Mouse (Mus musculus): ENCODE measurements around the gene 4930548H24Rik. TPM values are rescaled to one million over a fixed set of nuclear protein-coding genes. Genes with fewer than 3 reads are reported as not detected.

The 4930548H24Rik gene
- polyA plus RNA-seq, 1 experiment from 2014 or later = not detected

Other genes with a start within 250 kb of the 4930548H24Rik start
- gene Nrbp1, start 244.9 kb upstream of the 4930548H24Rik start, polyA plus RNA-seq (2015; fragmentation: Nextera tagmentation; extraction: Ambion mirVana) = 167 and 183 TPM in 2 replicates
- gene Gm9970, start 244.5 kb upstream of the 4930548H24Rik start, polyA plus RNA-seq (2015; fragmentation: Nextera tagmentation; extraction: Ambion mirVana) = 0.50 TPM in 1 of 2 replicates, not detected in the other
- 9.6 and 12.8 TPM in 2 replicates for gene Krtcap3, start 234.0 kb upstream of the 4930548H24Rik start, polyA plus RNA-seq (2015; fragmentation: Nextera tagmentation; extraction: Ambion mirVana)
- gene Ift172, start 194.6 kb upstream of the 4930548H24Rik start, polyA plus RNA-seq (2015; fragmentation: Nextera tagmentation; extraction: Ambion mirVana) = 30.5 and 36.1 TPM in 2 replicates
- gene Fndc4, start 189.7 kb upstream of the 4930548H24Rik start, polyA plus RNA-seq (2015; fragmentation: Nextera tagmentation; extraction: Ambion mirVana) = 63.2 and 76.9 TPM in 2 replicates
- gene Gckr, start 188.3 kb upstream of the 4930548H24Rik start, polyA plus RNA-seq (2015; fragmentation: Nextera tagmentation; extraction: Ambion mirVana) = 0.11 TPM in 1 of 2 replicates, not detected in the other
- 46.6 and 49.1 TPM in 2 replicates for gene Zfp512, start 33.3 kb upstream of the 4930548H24Rik start, polyA plus RNA-seq (2015; fragmentation: Nextera tagmentation; extraction: Ambion mirVana)
- gene Gpn1, start 9.0 kb downstream of the 4930548H24Rik start, polyA plus RNA-seq (2015; fragmentation: Nextera tagmentation; extraction: Ambion mirVana) = 50.9 and 54.2 TPM in 2 replicates
- gene Slc4a1ap, start 41.3 kb downstream of the 4930548H24Rik start, polyA plus RNA-seq (2015; fragmentation: Nextera tagmentation; extraction: Ambion mirVana) = 30.2 and 30.8 TPM in 2 replicates
- gene Supt7l, start 42.1 kb downstream of the 4930548H24Rik start, polyA plus RNA-seq (2015; fragmentation: Nextera tagmentation; extraction: Ambion mirVana) = 21.8 and 23.3 TPM in 2 replicates
- gene Mrpl33, start 111.2 kb downstream of the 4930548H24Rik start, polyA plus RNA-seq (2015; fragmentation: Nextera tagmentation; extraction: Ambion mirVana) = 278 and 282 TPM in 2 replicates
- gene Rbks, start 211.9 kb downstream of the 4930548H24Rik start, polyA plus RNA-seq (2015; fragmentation: Nextera tagmentation; extraction: Ambion mirVana) = 2.5 and 2.9 TPM in 2 replicates
- 50.5 and 53.3 TPM in 2 replicates for gene Babam2, start 211.9 kb downstream of the 4930548H24Rik start, polyA plus RNA-seq (2015; fragmentation: Nextera tagmentation; extraction: Ambion mirVana)

All from limb, embryonic 15.5 days (tissue).